Mouse (Mus musculus): Measurements from ENCODE around the gene Pex6.

The Pex6 gene

DNA sequence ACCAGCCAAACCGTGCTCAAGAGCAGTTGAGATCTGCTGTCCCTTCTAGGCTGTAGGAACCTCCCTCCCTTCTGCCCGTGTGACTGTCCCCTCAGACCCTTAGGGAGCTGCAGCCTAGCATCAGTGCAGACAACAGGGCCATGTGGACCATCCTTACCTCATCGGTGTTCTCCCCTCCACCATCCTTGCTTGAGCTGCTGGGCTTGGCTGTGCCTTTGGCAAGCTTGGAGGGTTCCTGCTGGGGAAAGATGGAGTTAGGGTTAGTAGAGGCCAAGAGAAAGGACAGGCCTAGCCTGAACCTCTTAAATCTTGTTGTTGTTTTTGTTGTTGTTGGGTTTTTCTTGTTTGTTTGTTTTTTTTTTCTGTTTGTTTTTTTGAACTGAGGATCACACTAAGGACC is 11.4 kb upstream of the Pex6 start:
- no peak for DNase-seq (ENCODE audit: inconsistent age in 2 of 2, low spot score in 1 of 2)

DNA sequence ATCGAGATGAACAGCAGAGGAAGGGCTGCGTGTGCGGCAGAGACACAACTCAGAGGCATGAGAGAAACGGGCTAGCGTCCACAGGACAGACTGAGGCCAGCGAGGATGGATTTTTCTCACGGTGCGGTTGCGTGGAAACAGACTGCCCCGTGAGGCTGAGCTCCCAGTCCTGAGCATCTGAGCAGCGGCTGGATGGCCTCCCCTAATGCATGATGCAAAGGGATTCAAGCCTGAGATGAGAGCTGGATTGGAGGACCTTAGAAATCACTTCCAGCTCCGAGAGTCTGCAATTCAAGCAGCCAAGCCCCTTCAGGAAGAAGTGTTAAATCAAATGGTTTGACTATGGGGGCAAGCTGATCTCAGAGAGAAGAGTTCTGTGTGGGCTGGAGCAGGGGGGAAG is 9.8 kb upstream of the Pex6 start:
- DNase-seq (ENCODE audit: inconsistent age in 2 of 2, low spot score in 1 of 2), result no peak

DNA sequence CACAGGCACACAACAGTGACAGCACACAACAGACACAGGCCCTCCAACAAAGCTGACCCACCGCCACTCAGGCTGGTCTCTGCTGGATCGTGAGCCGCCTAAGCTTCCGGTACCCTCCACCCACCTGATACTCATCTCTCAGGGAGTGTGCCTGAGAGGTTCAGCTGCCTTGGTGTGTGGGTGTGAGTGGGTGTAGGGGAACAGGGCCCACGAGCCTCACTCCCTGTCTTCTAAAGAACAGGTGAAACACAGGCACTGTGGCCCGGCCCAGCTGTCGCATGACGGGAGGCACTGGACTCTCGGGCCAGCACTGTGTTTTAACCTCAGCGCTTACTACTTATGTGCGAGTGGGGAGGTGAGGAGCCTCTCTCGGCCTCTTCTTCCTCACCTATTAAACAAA is 9.2 kb upstream of the Pex6 start:
- DNase-seq (ENCODE audit: inconsistent age in 2 of 2, low spot score in 1 of 2), result no peak

- DNase-seq (ENCODE audit: inconsistent age in 2 of 2, low spot score in 1 of 2), result no peak
These were observed 8.8 kb upstream of the Pex6 start for GRCm38 (mm10) chr17:46702506-46702905.

GRCm38 (mm10) chr17:46703971-46704886 is 7.0 kb upstream of the Pex6 start:
- no peak for DNase-seq (ENCODE audit: inconsistent age in 2 of 2, low spot score in 1 of 2)

DNA sequence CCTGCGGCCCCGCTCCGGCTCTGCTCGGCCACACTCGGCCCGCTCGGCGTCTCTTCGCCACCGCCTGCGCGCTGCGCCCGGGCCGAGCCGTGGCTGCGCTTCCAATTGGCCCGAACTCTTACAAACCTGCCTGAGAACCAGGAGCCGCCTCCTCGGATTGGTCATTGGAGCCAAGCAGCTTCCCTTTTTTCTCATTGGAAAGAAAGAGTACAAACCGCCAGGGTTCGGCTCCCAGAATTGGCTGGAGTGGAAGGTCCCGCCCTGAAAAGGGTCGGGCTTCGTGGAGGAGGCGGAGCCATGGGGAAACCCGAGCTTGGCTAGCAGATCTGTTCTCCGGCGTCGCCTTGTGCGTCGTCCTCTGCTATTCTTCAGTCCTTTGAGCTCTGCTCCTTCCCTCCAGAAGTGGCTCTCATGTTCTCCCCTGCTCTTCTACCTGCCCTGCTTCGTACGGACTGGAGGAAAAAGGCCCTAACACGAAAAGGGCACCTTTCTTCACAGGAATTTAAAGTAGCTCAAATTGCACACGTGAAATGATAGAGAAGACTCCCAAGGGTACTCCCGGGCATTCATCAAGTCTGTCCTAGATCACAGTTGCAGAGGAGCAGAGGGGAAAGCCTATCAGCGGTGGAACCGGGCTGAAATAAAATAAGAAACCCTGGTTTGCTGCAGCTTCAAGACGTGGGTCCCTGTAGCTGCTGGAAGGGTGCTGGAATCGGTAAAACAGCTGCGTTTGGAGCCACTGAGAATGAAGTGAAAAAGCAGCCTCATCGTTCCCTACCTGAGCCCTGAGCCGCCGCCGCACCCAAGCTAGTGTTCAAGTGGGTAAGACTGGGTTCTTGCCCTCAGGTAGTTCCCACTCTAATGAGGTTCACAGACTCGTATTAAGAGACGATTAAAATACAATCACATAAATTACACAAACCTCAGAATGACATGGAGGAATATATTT is 6.1 kb upstream of the Pex6 start, which contains the start of gene Ppp2r5d:
Ppp2r5d (minus strand) TSS at position 225 of the 949 bp plus-strand sequence.
- peak; percentile 97 to 99 for DNase-seq (ENCODE audit: inconsistent age in 2 of 2, low spot score in 1 of 2)

DNA sequence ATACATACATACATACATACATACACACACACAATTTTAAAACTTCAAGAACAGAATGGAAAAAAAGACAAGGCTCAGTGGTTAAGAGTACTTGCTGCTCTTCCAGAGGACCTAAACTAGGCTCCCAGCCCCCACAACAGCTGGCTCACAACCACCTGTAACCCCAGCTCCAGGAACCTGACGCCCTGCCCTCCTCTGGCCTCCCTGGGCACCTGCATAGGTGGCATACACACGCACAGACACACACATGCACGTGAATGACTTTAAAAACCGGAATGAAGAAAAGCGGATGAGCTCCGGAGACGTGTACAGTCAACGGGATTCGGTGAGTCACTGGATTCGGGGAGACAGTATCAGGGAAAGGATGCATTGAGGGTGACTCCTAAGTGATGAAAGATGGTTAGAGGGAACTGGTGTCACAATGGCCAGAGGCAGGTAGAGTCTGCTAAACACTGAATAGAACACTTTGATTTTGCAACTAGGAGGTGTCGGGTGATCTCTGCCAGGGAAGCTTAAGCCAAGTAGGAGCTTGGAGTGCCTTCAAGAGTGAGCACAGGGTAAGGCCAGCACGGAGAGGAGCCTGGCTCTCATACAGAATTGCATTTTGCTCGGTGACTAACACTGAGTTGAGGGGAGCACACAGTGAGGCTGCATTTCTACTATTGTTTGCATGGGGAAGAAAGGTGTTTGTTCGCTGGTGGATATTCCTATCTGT is 4.7 kb upstream of the Pex6 start:
- no peak for DNase-seq (ENCODE audit: inconsistent age in 2 of 2, low spot score in 1 of 2)

GRCm38 (mm10) chr17:46711612-46712271 is 479 bp downstream of the Pex6 start:
- DNase-seq (ENCODE audit: inconsistent age in 2 of 2, low spot score in 1 of 2), result peak; percentile 67 to 90

GRCm38 (mm10) chr17:46712442-46712841 is 1.2 kb downstream of the Pex6 start:
- DNase-seq (ENCODE audit: inconsistent age in 2 of 2, low spot score in 1 of 2), result no peak

- no peak for DNase-seq (ENCODE audit: inconsistent age in 2 of 2, low spot score in 1 of 2)
These were observed 2.6 kb downstream of the Pex6 start for GRCm38 (mm10) chr17:46713849-46714248.

DNA sequence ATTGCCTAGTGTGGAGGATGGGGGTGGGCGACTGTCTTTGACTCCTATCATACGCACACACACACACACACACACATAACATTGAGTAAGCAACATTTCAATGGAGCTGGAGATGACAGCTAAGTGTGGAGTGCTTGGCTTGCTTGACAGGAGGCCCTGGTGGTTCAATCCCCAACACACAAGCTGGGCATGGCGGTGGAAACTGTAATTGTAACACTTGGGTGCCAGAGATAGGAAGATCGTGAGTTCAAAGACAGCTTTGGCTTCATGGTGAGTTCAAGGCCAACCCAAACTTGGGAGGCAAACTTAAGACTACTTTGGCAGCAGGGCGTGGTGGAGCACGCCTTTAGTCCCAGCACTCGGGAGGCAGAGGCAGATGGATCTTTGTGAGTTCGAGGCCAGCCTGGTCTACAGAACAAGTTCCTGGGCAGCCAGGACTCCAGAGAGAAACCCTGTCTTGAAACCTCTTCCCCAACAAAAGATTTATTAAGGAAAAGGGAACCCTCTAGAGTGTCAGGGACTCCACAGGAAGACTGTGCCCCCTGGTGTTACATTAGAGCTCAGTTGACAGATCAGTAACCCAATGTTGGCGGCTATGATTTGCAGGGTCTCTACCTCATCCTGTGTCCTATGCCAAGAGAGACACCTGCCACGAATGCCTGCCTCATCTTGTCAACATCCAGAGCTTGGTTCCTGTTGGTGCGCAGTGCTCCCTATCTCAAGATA is 3.7 kb downstream of the Pex6 start:
- DNase-seq (ENCODE audit: inconsistent age in 2 of 2, low spot score in 1 of 2), result peak in 1 of 2 experiments; percentile 65

GRCm38 (mm10) chr17:46721077-46721476 is 9.8 kb downstream of the Pex6 start:
- DNase-seq (ENCODE audit: inconsistent age in 2 of 2, low spot score in 1 of 2), result peak in 1 of 2 experiments; percentile 68

GRCm38 (mm10) chr17:46724477-46725084 is 13.3 kb downstream of the Pex6 start:
- peak in 1 of 2 experiments; percentile 27 for DNase-seq (ENCODE audit: inconsistent age in 2 of 2, low spot score in 1 of 2)

GRCm38 (mm10) chr17:46725273-46725672 is 14.0 kb downstream of the Pex6 start:
- peak in 1 of 2 experiments; percentile 64 for DNase-seq (ENCODE audit: inconsistent age in 2 of 2, low spot score in 1 of 2)

DNA sequence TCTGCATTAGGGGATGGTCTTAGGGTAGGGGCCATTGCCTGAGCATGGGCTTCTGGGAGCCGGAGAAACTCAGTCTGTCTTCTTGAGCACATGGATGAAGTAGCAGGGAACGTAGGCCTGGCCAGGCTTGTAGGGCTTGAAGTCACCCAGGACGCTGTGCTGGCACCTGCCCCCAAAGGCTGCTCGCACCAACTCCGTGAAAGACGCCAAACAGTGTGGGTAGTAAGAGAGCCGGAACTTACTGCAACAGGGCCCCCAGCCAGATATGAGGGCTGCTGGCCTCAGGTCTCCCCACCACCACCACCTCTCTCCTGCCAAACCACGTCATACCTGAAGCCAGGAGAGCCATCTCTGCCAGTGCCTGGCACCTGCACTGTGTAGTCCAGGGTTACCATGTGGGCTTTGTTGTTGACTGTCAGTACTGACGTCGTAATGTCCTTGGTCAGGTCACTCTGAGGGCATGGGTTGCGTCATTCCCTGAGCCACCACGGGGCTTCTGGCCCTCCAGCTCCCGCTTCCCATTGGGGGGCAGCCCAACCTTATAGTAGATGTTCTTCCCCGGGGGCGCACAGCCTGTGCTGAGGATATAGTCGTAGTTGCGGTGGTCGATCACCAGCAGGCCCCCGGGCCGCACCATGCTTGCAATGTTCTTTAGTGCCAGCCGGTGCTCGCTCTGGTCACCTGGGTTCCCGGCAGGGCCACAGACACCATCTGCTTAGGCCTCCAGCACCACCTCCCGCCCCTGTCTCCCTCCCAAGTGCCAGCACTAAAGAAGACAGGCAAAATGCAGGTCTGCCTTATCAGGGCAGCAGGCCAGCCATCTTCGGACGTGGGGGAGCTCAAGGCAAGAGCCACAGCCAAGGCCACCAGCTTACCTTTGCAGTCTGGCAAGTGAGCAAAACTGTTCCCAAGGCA is 14.7 kb downstream of the Pex6 start:
- peak; percentile 42 to 69 for DNase-seq (ENCODE audit: inconsistent age in 2 of 2, low spot score in 1 of 2)

DNA sequence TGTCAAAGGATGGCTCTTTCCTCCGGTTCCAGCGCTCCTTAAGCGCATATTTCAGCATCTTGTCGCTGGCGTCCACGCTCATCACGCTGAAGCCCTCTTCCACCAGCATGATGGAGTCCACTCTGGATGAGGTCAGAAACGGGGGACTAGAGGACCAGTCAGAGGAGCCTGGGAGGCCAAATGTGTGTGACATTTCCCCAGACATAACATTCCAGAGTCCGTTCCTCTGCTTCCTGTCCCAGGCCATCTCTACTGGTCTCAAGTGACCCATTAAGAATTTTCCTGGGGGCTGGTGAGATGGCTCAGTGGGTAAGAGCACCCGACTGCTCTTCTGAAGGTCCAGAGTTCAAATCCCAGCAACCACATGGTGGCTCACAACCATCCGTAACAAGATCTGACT is 16.0 kb downstream of the Pex6 start:
- DNase-seq (ENCODE audit: inconsistent age in 2 of 2, low spot score in 1 of 2), result no peak

GRCm38 (mm10) chr17:46728021-46728420 is 16.8 kb downstream of the Pex6 start:
- peak in 1 of 2 experiments; percentile 65 for DNase-seq (ENCODE audit: inconsistent age in 2 of 2, low spot score in 1 of 2)

GRCm38 (mm10) chr17:46728496-46728895 is 17.2 kb downstream of the Pex6 start:
- DNase-seq (ENCODE audit: inconsistent age in 2 of 2, low spot score in 1 of 2), result no peak
